Mouse (Mus musculus): ENCODE measurements at regions not wholly inside any gene's neighbourhood (a gene's known extent, or its start where the extent isn't known, plus 50 kb on each side); places are given as distances from the start of the nearest gene placed in this dataset.

- H3K27me3 ChIP-seq (replicated peaks; ENCODE audit: control insufficient read depth, insufficient read depth, low read length), result no peaks in the 10 kb centered on the region
- no peak for ATAC-seq
- H3K9ac ChIP-seq (ENCODE audit: low read depth, low read length), result no peak overlapping the region
- H3K9me3 ChIP-seq (ENCODE audit: control insufficient read depth, low read length), result no peaks in the 10 kb centered on the region
- H3K4me1 ChIP-seq (ENCODE audit: control insufficient read depth, insufficient read depth, low read depth, low read length), result no peaks in the 10 kb centered on the region
- H3K4me2 ChIP-seq (ENCODE audit: low read length), result no peak overlapping the region
- WGBS, result 62% methylated on average over 2 of the region's 2 CpGs
- no peak overlapping the region for H3K4me3 ChIP-seq (ENCODE audit: low read length)
- H3K27ac ChIP-seq (ENCODE audit: low read depth, low read length), result no peak overlapping the region
- no peaks in the 10 kb centered on the region for H3K36me3 ChIP-seq (ENCODE audit: control insufficient read depth, insufficient read depth, low read length)
Measured at GRCm38 (mm10) chr6:148562206-148562708, 118.1 kb upstream of the Tmtc1 start.

GRCm38 (mm10) chr6:148556484-148556871 lies 112.3 kb upstream of the Tmtc1 start:
- no peaks in the 10 kb centered on the region for H3K27me3 ChIP-seq (replicated peaks; ENCODE audit: control insufficient read depth, insufficient read depth, low read length)
- ATAC-seq, result no peak
- H3K27ac ChIP-seq (ENCODE audit: low read depth, low read length), result no peak overlapping the region; the same call in 1 of the 2 replicates
- WGBS, result 84% methylated on average over 2 of the region's 2 CpGs
- H3K36me3 ChIP-seq (ENCODE audit: control insufficient read depth, insufficient read depth, low read length), result no peaks in the 10 kb centered on the region
- no peaks in the 10 kb centered on the region for H3K9me3 ChIP-seq (ENCODE audit: control insufficient read depth, low read length)
- no peak overlapping the region for H3K9ac ChIP-seq (ENCODE audit: low read depth, low read length)
- no peak overlapping the region for H3K4me3 ChIP-seq (ENCODE audit: low read length)
- no peak overlapping the region for H3K4me2 ChIP-seq (ENCODE audit: low read length)
- H3K4me1 ChIP-seq (ENCODE audit: control insufficient read depth, insufficient read depth, low read depth, low read length), result no peaks in the 10 kb centered on the region

GRCm38 (mm10) chr6:148555651-148556483 lies 111.7 kb upstream of the Tmtc1 start:
- no peaks in the 10 kb centered on the region for H3K9me3 ChIP-seq (ENCODE audit: control insufficient read depth, low read length)
- WGBS, result 70% methylated on average over 5 of the region's 5 CpGs
- H3K27ac ChIP-seq (ENCODE audit: low read depth, low read length), result no peak overlapping the region; the same call in 1 of the 2 replicates
- no peak for ATAC-seq
- no peaks in the 10 kb centered on the region for H3K4me1 ChIP-seq (ENCODE audit: control insufficient read depth, insufficient read depth, low read depth, low read length)
- no peaks in the 10 kb centered on the region for H3K36me3 ChIP-seq (ENCODE audit: control insufficient read depth, insufficient read depth, low read length)
- H3K4me2 ChIP-seq (ENCODE audit: low read length), result no peak overlapping the region
- no peaks in the 10 kb centered on the region for H3K27me3 ChIP-seq (replicated peaks; ENCODE audit: control insufficient read depth, insufficient read depth, low read length)
- no peak overlapping the region for H3K9ac ChIP-seq (ENCODE audit: low read depth, low read length)
- H3K4me3 ChIP-seq (ENCODE audit: low read length), result no peak overlapping the region

DNA sequence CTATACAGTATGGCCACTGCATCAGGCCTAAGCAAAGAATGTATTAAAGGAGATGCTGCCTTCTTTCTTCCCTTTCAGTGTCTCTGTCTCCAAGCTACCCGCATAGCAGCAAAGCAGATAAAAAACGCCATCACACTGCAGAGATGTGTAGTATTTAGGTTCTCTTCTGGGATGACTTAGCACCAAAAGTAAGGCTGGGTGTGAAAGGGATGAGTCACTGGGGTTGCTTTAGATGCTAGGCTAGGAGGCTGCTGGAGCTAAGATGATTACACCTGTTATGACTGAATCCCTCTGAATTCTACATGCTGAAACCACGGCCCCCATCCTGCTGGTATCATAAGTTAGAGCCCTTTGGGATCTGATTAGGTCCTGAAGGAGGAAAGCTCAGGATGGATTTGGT lies 110.3 kb upstream of the Tmtc1 start:
- H3K4me2 ChIP-seq (ENCODE audit: low read length), result no peak overlapping the region
- no peak overlapping the region for H3K27ac ChIP-seq (ENCODE audit: low read depth, low read length)
- no peak for ATAC-seq
- H3K27me3 ChIP-seq (replicated peaks; ENCODE audit: control insufficient read depth, insufficient read depth, low read length), result no peaks in the 10 kb centered on the region
- H3K4me1 ChIP-seq (ENCODE audit: control insufficient read depth, insufficient read depth, low read depth, low read length), result no peaks in the 10 kb centered on the region
- no peaks in the 10 kb centered on the region for H3K9me3 ChIP-seq (ENCODE audit: control insufficient read depth, low read length)
- 87% methylated on average over 3 of the region's 3 CpGs for WGBS
- H3K9ac ChIP-seq (ENCODE audit: low read depth, low read length), result no peak overlapping the region
- H3K4me3 ChIP-seq (ENCODE audit: low read length), result no peak overlapping the region
- no peaks in the 10 kb centered on the region for H3K36me3 ChIP-seq (ENCODE audit: control insufficient read depth, insufficient read depth, low read length)

DNA sequence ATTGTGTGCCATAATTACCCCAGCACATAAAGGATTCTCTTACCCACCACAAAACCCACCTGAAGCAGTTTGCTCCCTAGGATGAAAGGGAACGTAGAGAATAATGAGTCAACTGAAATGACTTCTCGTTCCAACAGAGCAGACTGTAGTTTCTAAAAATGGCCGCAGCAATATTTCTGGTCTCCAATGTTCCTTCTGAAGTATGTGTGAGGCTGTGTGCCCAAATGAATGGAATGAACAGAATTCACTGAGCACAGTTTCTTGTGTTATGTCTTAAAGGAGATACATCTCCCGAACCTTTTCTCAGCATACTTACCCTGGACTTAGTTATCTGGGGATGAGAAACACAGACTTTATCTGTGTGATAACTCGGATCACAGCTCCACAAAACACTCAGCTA lies 109.4 kb upstream of the Tmtc1 start:
- 78% methylated on average over 5 of the region's 5 CpGs for WGBS
- H3K9me3 ChIP-seq (ENCODE audit: control insufficient read depth, low read length), result no peaks in the 10 kb centered on the region
- no peak overlapping the region for H3K4me2 ChIP-seq (ENCODE audit: low read length)
- H3K4me3 ChIP-seq (ENCODE audit: low read length), result no peak overlapping the region
- H3K36me3 ChIP-seq (ENCODE audit: control insufficient read depth, insufficient read depth, low read length), result no peaks in the 10 kb centered on the region
- no peak overlapping the region for H3K27ac ChIP-seq (ENCODE audit: low read depth, low read length)
- H3K9ac ChIP-seq (ENCODE audit: low read depth, low read length), result no peak overlapping the region
- ATAC-seq, result no peak
- no peaks in the 10 kb centered on the region for H3K4me1 ChIP-seq (ENCODE audit: control insufficient read depth, insufficient read depth, low read depth, low read length)
- H3K27me3 ChIP-seq (replicated peaks; ENCODE audit: control insufficient read depth, insufficient read depth, low read length), result no peaks in the 10 kb centered on the region

DNA sequence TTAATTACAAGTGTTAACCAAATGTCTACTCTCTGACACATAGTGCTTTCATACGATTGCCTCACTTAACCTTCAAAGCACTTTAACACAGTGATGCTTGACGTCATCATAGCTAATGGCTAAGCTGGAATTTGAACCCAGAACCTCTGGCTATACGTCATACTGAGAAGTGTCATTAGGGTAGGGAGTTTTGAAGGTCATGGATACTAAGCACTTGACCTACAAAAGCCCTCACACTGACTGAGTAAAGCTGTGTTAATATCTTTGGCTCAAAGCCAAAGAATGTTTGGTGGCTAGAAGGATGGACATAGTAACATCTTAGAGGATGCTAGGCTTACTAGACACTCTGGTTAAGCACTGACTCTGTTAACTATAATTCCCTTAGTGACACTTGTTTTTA lies 106.9 kb upstream of the Tmtc1 start:
- no peak for ATAC-seq
- 81% methylated on average over 3 of the region's 3 CpGs for WGBS

GRCm38 (mm10) chr6:148548138-148548778 lies 104.1 kb upstream of the Tmtc1 start:
- Histone ChIP-seq H3K4me1 (ENCODE audit: control insufficient read depth, insufficient read depth, low read depth, low read length) (no peaks in the 10 kb centered on the region), H3K27me3 (replicated peaks; ENCODE audit: control insufficient read depth, insufficient read depth, low read length) (no peaks in the 10 kb centered on the region), H3K36me3 (ENCODE audit: control insufficient read depth, insufficient read depth, low read length) (no peaks in the 10 kb centered on the region), H3K4me2 (ENCODE audit: low read length) (no peak overlapping the region), H3K9me3 (ENCODE audit: control insufficient read depth, low read length) (no peaks in the 10 kb centered on the region), H3K4me3 (ENCODE audit: low read length) (no peak overlapping the region), H3K27ac (ENCODE audit: low read depth, low read length) (no peak overlapping the region), H3K9ac (ENCODE audit: low read depth, low read length) (no peak overlapping the region)
- WGBS, result 82% methylated on average over 2 of the region's 2 CpGs
- no peak for ATAC-seq

More for the DNA sequence above, 106.9 kb upstream of the Tmtc1 start:
- no peak overlapping the region for H3K4me3 ChIP-seq (ENCODE audit: low read length)
- H3K36me3 ChIP-seq (ENCODE audit: control insufficient read depth, insufficient read depth, low read length), result no peaks in the 10 kb centered on the region
- no peaks in the 10 kb centered on the region for H3K4me1 ChIP-seq (ENCODE audit: control insufficient read depth, insufficient read depth, low read depth, low read length)
- no peak overlapping the region for H3K27ac ChIP-seq (ENCODE audit: low read depth, low read length)
- no peaks in the 10 kb centered on the region for H3K27me3 ChIP-seq (replicated peaks; ENCODE audit: control insufficient read depth, insufficient read depth, low read length)
- no peak overlapping the region for H3K9ac ChIP-seq (ENCODE audit: low read depth, low read length)
- no peaks in the 10 kb centered on the region for H3K9me3 ChIP-seq (ENCODE audit: control insufficient read depth, low read length)
- no peak overlapping the region for H3K4me2 ChIP-seq (ENCODE audit: low read length)

DNA sequence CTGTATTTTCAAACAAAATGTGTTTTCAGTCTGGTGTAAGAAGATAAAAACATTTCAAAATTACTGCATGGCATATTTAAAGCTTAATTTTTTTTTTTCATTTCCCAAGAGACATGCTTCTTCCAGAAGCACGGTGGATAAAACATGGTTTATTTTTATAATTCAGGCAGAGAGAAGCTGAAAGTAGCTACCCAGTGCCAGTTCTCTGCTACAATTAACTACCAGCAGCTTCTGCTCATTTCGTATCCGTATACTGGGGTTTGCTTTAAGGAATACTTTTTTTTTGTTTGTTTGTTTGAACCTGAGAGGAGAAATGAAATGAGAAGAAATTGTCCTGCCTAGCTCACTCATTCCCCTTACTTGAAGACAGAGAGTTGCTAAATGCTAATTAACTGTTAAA lies 98.9 kb upstream of the Tmtc1 start:
- Histone ChIP-seq H3K9ac (ENCODE audit: low read depth, low read length) (no peak overlapping the region), H3K4me3 (ENCODE audit: low read length) (no peak overlapping the region), H3K36me3 (ENCODE audit: control insufficient read depth, insufficient read depth, low read length) (no peaks in the 10 kb centered on the region), H3K9me3 (ENCODE audit: control insufficient read depth, low read length) (no peaks in the 10 kb centered on the region), H3K4me2 (ENCODE audit: low read length) (no peak overlapping the region), H3K27me3 (replicated peaks; ENCODE audit: control insufficient read depth, insufficient read depth, low read length) (no peaks in the 10 kb centered on the region), H3K4me1 (ENCODE audit: control insufficient read depth, insufficient read depth, low read depth, low read length) (no peaks in the 10 kb centered on the region), H3K27ac (ENCODE audit: low read depth, low read length) (no peak overlapping the region)
- WGBS, result 61% methylated on average over 3 of the region's 3 CpGs
- no peak for ATAC-seq

- Histone ChIP-seq H3K36me3 (ENCODE audit: control insufficient read depth, insufficient read depth, low read length) (no peaks in the 10 kb centered on the region), H3K4me3 (ENCODE audit: low read length) (no peak overlapping the region), H3K27me3 (replicated peaks; ENCODE audit: control insufficient read depth, insufficient read depth, low read length) (no peaks in the 10 kb centered on the region), H3K4me1 (ENCODE audit: control insufficient read depth, insufficient read depth, low read depth, low read length) (no peaks in the 10 kb centered on the region), H3K9ac (ENCODE audit: low read depth, low read length) (no peak overlapping the region), H3K9me3 (ENCODE audit: control insufficient read depth, low read length) (no peaks in the 10 kb centered on the region), H3K4me2 (ENCODE audit: low read length) (no peak overlapping the region), H3K27ac (ENCODE audit: low read depth, low read length) (no peak overlapping the region)
- 88% methylated on average over 2 of the region's 2 CpGs for WGBS
- ATAC-seq, result no peak
Measured at GRCm38 (mm10) chr6:148541981-148542380, 97.8 kb upstream of the Tmtc1 start.

Data from hindbrain, embryonic 16.5 days (tissue).